Mouse (Mus musculus): ENCODE data around the gene Olfr1451. TPM values are rescaled to one million over a fixed set of nuclear protein-coding genes. Genes with fewer than 3 reads are reported as not detected.

The Olfr1451 gene
- polyA plus RNA-seq (2021; fragmentation: Nextera tagmentation) = not detected in 2 replicates
- long read RNA-seq, experiment 1 = 0 reads
- long read RNA-seq, experiment 2 = 0 reads

DNA sequence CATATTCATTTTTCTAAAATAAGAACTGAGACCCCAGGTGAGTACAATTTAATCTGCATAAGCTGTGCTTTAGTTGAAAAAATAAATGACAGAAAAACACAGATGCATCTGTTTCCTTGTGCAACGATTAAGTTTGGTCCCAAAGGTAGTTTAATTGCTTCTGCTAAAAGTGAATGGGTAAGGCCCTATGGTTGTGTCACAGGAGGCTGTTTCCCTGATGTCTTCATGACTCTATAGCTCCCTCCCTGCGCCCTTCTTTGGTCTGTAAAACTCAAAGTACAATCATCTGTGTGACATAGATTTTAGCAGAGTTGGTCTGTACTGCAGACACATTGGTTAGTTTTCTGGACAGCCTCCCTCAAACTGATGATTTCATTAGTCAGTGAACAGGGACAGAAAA is at the start of gene Olfr1451:
TSS of gene Olfr1451 (plus strand) at position 301 of the 400 bp plus-strand sequence.

DNA sequence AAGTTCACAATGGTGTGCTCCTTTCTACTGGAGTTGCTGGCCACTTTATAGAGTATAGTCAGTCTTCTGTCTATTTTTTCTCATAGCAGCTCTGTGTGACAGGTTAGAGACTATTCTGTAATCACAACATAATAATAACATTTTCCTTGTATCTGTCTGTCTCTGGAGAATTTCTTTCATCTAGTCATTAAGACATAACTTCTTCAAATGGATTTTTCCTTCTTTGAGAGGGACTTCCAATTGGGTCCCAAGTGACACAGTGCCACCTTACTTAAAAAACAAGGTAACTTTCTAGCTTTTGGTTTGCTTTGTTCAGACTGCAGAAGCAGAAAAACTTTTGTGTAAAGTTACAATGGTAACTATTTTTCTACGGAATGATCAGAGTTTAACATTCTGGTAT is 44.9 kb upstream of the Olfr1451 start, which contains the start of gene Olfr1450:
TSS of gene Olfr1450 (plus strand) at position 301 of the 400 bp plus-strand sequence.

DNA sequence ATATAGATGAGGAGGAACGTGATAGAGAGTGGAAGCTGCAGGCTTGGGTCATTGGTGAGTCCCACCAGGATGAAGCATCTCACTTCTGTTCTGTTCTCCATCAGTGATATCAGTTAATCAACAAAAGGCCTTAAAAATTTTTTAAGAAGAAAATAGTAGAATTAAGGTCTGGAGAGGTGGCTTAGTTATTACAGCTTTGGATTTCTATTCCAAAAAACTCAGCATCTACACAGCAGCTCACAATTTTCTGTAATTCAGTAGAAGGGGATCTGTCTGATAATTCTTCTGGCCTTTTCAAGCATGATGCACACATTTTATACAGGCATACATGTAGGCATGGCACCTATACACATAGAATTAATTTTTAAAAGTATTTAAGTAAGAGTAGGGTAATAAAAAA is 33.4 kb downstream of the Olfr1451 start, which contains the start of gene Olfr1453:
TSS of gene Olfr1453 (minus strand) at position 101 of the 400 bp plus-strand sequence.

Other genes with a start within 250 kb of the Olfr1451 start
- gene Cntf, start 229.4 kb upstream of the Olfr1451 start, polyA plus RNA-seq (2021; fragmentation: Nextera tagmentation) = 2.7 and 2.9 TPM in 2 replicates
- gene Zfp91, start 198.9 kb upstream of the Olfr1451 start, polyA plus RNA-seq (2021; fragmentation: Nextera tagmentation) = 5.2 and 5.3 TPM in 2 replicates
- 2.1 and 2.2 TPM in 2 replicates for gene Lpxn, start 198.8 kb upstream of the Olfr1451 start, polyA plus RNA-seq (2021; fragmentation: Nextera tagmentation)
- not detected in 2 replicates for gene Gm5244, start 148.3 kb upstream of the Olfr1451 start, polyA plus RNA-seq (2021; fragmentation: Nextera tagmentation)
- not detected in 2 replicates for gene Olfr1444, start 137.7 kb upstream of the Olfr1451 start, polyA plus RNA-seq (2021; fragmentation: Nextera tagmentation)
- not detected in 2 replicates for gene Olfr1445, start 111.2 kb upstream of the Olfr1451 start, polyA plus RNA-seq (2021; fragmentation: Nextera tagmentation)
- not detected in 2 replicates for gene Olfr1446, start 101.5 kb upstream of the Olfr1451 start, polyA plus RNA-seq (2021; fragmentation: Nextera tagmentation)
- not detected in 2 replicates for gene Olfr1447, start 91.3 kb upstream of the Olfr1451 start, polyA plus RNA-seq (2021; fragmentation: Nextera tagmentation)
- gene Olfr1448, start 70.6 kb upstream of the Olfr1451 start, polyA plus RNA-seq (2021; fragmentation: Nextera tagmentation) = not detected in 2 replicates
- not detected in 2 replicates for gene Olfr1449, start 64.2 kb upstream of the Olfr1451 start, polyA plus RNA-seq (2021; fragmentation: Nextera tagmentation)
- not detected in 2 replicates for gene Olfr1450, start 44.8 kb upstream of the Olfr1451 start, polyA plus RNA-seq (2021; fragmentation: Nextera tagmentation)
- not detected in 2 replicates for gene Olfr1453, start 33.3 kb downstream of the Olfr1451 start, polyA plus RNA-seq (2021; fragmentation: Nextera tagmentation)
- not detected in 2 replicates for gene Olfr1454, start 65.6 kb downstream of the Olfr1451 start, polyA plus RNA-seq (2021; fragmentation: Nextera tagmentation)
- not detected in 2 replicates for gene Olfr1457, start 102.9 kb downstream of the Olfr1451 start, polyA plus RNA-seq (2021; fragmentation: Nextera tagmentation)
- not detected in 2 replicates for gene Olfr1458, start 111.8 kb downstream of the Olfr1451 start, polyA plus RNA-seq (2021; fragmentation: Nextera tagmentation)
- not detected in 2 replicates for gene Olfr1459, start 154.5 kb downstream of the Olfr1451 start, polyA plus RNA-seq (2021; fragmentation: Nextera tagmentation)
- gene Olfr1461, start 168.0 kb downstream of the Olfr1451 start, polyA plus RNA-seq (2021; fragmentation: Nextera tagmentation) = not detected in 2 replicates
- not detected in 2 replicates for gene Olfr1462, start 190.7 kb downstream of the Olfr1451 start, polyA plus RNA-seq (2021; fragmentation: Nextera tagmentation)
- gene Olfr1463, start 236.3 kb downstream of the Olfr1451 start, polyA plus RNA-seq (2021; fragmentation: Nextera tagmentation) = not detected in 2 replicates

Data from layer of hippocampus, adult 6 months (tissue).